Mouse (Mus musculus) myocyte (in vitro differentiated cells): ENCODE results near the gene Zfp985. TPM values are rescaled to one million over a fixed set of nuclear protein-coding genes. Genes with fewer than 3 reads are reported as not detected.
"Not testable (repeated sequence)": the region's sequence is repeated elsewhere in the genome, so short reads cannot be mapped to it uniquely, and the experiment has no call there.

Experiments used
- H3K27me3 ChIP-seq: one replicate; pipeline ENCODE4 v1.6.1; 2011; ENCODE audit not compliant: control insufficient read depth, insufficient read depth, insufficient read length
- H3K36me3 ChIP-seq: one replicate; pipeline ENCODE4 v1.6.1; 2011; ENCODE audit not compliant: control insufficient read depth, insufficient read depth
- H3K4me2 ChIP-seq: one replicate; pipeline ENCODE4 v1.6.1; 2011; ENCODE audit warnings: low read depth, control low read depth
- H3K4me3 ChIP-seq: one replicate; pipeline ENCODE4 v1.5.1; 2011; ENCODE audit warnings: mild to moderate bottlenecking, control low read depth, moderate library complexity
- H3K79me2 ChIP-seq: one replicate; pipeline ENCODE4 v1.6.1; 2011; ENCODE audit not compliant: control insufficient read depth, insufficient read depth
- H3ac ChIP-seq: one replicate; pipeline ENCODE4 v1.6.1; 2011; ENCODE audit not compliant: control insufficient read depth, insufficient read length
- CEBPB ChIP-seq: IDR thresholded peaks from 2 replicates; pipeline ENCODE4 v1.6.1; 2011; ENCODE audit warnings: mild to moderate bottlenecking, moderate library complexity; ENCODE audit not compliant: poor library complexity, insufficient read depth, severe bottlenecking
- E2F4 ChIP-seq: IDR thresholded peaks from one replicate; pipeline ENCODE4 v1.6.1; 2011; ENCODE audit warnings: mild to moderate bottlenecking, control low read depth, moderate library complexity; ENCODE audit not compliant: insufficient read depth
- MAX ChIP-seq: IDR thresholded peaks from one replicate; pipeline ENCODE4 v1.6.1; 2011; ENCODE audit warnings: low read depth, mild to moderate bottlenecking, control low read depth
- MYOD1 ChIP-seq, 3 experiments: IDR thresholded peaks; one replicate each; pipeline ENCODE4 v1.6.1; 2011; ENCODE audit warnings: control low read depth in 2 of 3, low read depth in 2 of 3, mild to moderate bottlenecking in 2 of 3, moderate library complexity in 1 of 3; ENCODE audit not compliant: insufficient read length in 2 of 3, control insufficient read depth in 1 of 3
- MYOG ChIP-seq, 3 experiments: IDR thresholded peaks; one replicate each; pipeline ENCODE4 v1.6.1; 2011; ENCODE audit warnings: control low read depth in 2 of 3, low read depth in 2 of 3, mild to moderate bottlenecking in 2 of 3; ENCODE audit not compliant: insufficient read length in 2 of 3, control insufficient read depth in 1 of 3, insufficient read depth in 1 of 3
- POLR2A ChIP-seq: IDR thresholded peaks from one replicate; pipeline ENCODE4 v1.6.1; 2011; ENCODE audit warnings: low read depth, mild to moderate bottlenecking, control low read depth, moderate library complexity; ENCODE audit not compliant: insufficient read length
- POLR2AphosphoS2 ChIP-seq: IDR thresholded peaks from one replicate; pipeline ENCODE4 v1.6.1; 2011; ENCODE audit warnings: low read depth, control low read depth; ENCODE audit not compliant: insufficient read length
- REST ChIP-seq: IDR thresholded peaks from one replicate; pipeline ENCODE4 v1.6.1; 2011; ENCODE audit warnings: mild to moderate bottlenecking, control low read depth, moderate library complexity; ENCODE audit not compliant: insufficient read depth, insufficient read length
- SRF ChIP-seq: IDR thresholded peaks from one replicate; pipeline ENCODE4 v1.6.1; 2011; ENCODE audit warnings: low read depth; ENCODE audit not compliant: control insufficient read depth, insufficient read length
- TCF12 ChIP-seq: IDR thresholded peaks from one replicate; pipeline ENCODE4 v1.6.1; 2011; ENCODE audit warnings: mild to moderate bottlenecking, control low read depth; ENCODE audit not compliant: poor library complexity, insufficient read depth, severe bottlenecking
- TCF3 ChIP-seq: IDR thresholded peaks from one replicate; pipeline ENCODE4 v1.6.1; 2011; ENCODE audit warnings: low read depth, control low read depth; ENCODE audit not compliant: insufficient read length
- USF1 ChIP-seq: IDR thresholded peaks from one replicate; pipeline ENCODE4 v1.6.1; 2011; ENCODE audit warnings: low read depth, mild to moderate bottlenecking, control low read depth, moderate library complexity
- polyA plus RNA-seq: library from polyadenylated mRNA; unstranded; fragments of >200 nt; fragmentation: generic; extraction: Trizol; gene quantifications from one replicate; pipeline ENCODE4 v1.2.1, GENCODE M21; 2012; ENCODE audit warnings: missing spikeins

Zfp985 gene
- polyA plus RNA-seq, 1 experiment = 0.97 TPM

- no peak overlapping the region for H3K4me3 ChIP-seq
- TF ChIP-seq POLR2A (no peak), REST (no peak), TCF12 (no peak), MYOG (IDR thresholded peaks at IDR 0.05; ENCODE audit: control insufficient read depth in 1 of 3, insufficient read depth in 1 of 3, insufficient read length in 2 of 3, low read depth in 2 of 3) (no peak), MYOD1 (IDR thresholded peaks at IDR 0.05; ENCODE audit: control insufficient read depth in 1 of 3, insufficient read length in 2 of 3, low read depth in 2 of 3) (no peak), SRF (no peak), USF1 (no peak), CEBPB (no peak), MAX (no peak), TCF3 (no peak), E2F4 (no peak), POLR2AphosphoS2 (no peak)
- H3ac ChIP-seq = no peak overlapping the region
- H3K36me3 ChIP-seq = no peaks in the 10 kb centered on the region
- H3K4me2 ChIP-seq = no peak overlapping the region
- H3K27me3 ChIP-seq = no peaks in the 10 kb centered on the region
- no peaks in the 10 kb centered on the region for H3K79me2 ChIP-seq
Observed at GRCm38 (mm10) chr4:147530366-147530765, 22.7 kb upstream of the Zfp985 start.

DNA sequence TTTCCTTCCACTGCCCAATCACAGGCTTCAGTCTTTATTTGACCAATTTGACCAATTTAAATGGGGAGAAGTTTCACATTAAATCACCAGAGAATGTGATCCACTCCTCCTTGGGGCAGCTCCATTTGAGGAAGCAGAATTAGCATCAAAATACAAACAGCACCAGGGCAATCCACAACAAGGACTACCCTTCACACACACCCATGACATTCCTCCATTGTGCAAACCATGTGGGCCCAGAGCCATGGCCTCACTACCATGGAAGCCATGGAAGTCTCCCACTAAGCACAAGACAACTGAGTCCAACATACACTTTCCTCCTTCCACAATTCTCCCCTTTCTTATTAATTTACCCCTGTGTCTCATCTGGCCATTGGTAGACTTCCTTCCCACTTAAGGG is 17.2 kb upstream of the Zfp985 start:
- not testable (repeated sequence) for H3K4me2 ChIP-seq, H3K36me3 ChIP-seq, H3ac ChIP-seq, H3K79me2 ChIP-seq, H3K27me3 ChIP-seq, H3K4me3 ChIP-seq

- TF ChIP-seq SRF = no peak
- TF ChIP-seq MYOD1 (IDR thresholded peaks at IDR 0.05; ENCODE audit: control insufficient read depth in 1 of 3, insufficient read length in 2 of 3, low read depth in 2 of 3) = no peak
- TF ChIP-seq USF1 = no peak
- TF ChIP-seq MAX = no peak
- no peak for TF ChIP-seq TCF3
- TF ChIP-seq E2F4 = no peak
- no peak for TF ChIP-seq TCF12
- no peak for TF ChIP-seq POLR2AphosphoS2
- no peak for TF ChIP-seq POLR2A
- TF ChIP-seq REST = no peak
- TF ChIP-seq CEBPB = no peak
- Histone ChIP-seq H3ac (no peak overlapping the region), H3K79me2 (no peaks in the 10 kb centered on the region), H3K36me3 (no peaks in the 10 kb centered on the region), H3K4me2 (no peak overlapping the region), H3K27me3 (no peaks in the 10 kb centered on the region), H3K4me3 (no peak overlapping the region)
Observed at GRCm38 (mm10) chr4:147537702-147538101, 15.4 kb upstream of the Zfp985 start.

DNA sequence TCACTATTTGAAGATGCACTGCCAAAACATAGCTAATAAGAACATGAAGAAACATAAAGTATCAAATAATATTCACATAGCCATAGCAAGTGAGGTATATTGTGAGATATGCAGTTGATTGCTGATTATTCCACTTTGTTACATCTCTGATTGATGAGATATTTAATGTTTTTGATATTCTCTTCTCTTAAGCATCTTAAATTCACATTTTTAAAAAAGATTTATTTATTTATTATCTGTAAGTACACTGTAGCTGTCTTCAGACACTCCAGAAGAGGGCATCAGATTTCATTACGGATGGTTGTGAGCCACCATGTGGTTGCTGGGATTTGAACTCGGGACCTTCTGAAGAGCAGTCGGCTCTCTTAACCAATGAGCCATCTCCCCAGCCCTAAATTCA is 13.2 kb upstream of the Zfp985 start, which contains the start of gene Gm16503:
TSS of gene Gm16503 (plus strand) at position 301 of the 400 bp plus-strand sequence.
- not testable (repeated sequence) for H3K4me3 ChIP-seq, H3ac ChIP-seq, H3K79me2 ChIP-seq, H3K36me3 ChIP-seq, H3K4me2 ChIP-seq, H3K27me3 ChIP-seq

DNA sequence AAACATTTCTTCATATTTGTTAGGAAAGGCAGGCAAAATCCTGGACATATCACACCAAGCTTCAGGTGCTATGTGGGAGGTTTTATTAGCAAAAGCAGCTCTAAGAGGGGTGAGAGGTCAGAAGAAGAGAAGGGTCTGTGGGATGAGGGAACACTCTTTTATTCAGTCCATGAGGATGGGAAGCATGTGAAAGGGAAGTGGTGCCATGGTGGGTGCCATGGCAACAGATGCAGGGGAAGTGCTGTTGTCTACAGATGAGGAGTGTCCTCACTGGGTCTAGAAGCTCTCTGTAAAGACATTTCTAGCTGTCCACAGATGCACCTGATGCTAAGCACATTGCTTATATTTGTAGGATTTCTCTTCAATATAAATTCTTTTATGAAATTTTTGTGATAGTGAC is 12.0 kb upstream of the Zfp985 start:
- no peak overlapping the region for H3ac ChIP-seq
- TF ChIP-seq MYOG (IDR thresholded peaks at IDR 0.05; ENCODE audit: control insufficient read depth in 1 of 3, insufficient read depth in 1 of 3, insufficient read length in 2 of 3, low read depth in 2 of 3) (no peak), SRF (no peak), MYOD1 (IDR thresholded peaks at IDR 0.05; ENCODE audit: control insufficient read depth in 1 of 3, insufficient read length in 2 of 3, low read depth in 2 of 3) (no peak), POLR2AphosphoS2 (no peak), TCF12 (no peak), REST (no peak), TCF3 (no peak), POLR2A (no peak)
- H3K4me2 ChIP-seq = no peak overlapping the region
- no peak overlapping the region for H3K4me3 ChIP-seq
- H3K27me3 ChIP-seq = no peaks in the 10 kb centered on the region
- H3K79me2 ChIP-seq = no peaks in the 10 kb centered on the region
- H3K36me3 ChIP-seq = no peaks in the 10 kb centered on the region

DNA sequence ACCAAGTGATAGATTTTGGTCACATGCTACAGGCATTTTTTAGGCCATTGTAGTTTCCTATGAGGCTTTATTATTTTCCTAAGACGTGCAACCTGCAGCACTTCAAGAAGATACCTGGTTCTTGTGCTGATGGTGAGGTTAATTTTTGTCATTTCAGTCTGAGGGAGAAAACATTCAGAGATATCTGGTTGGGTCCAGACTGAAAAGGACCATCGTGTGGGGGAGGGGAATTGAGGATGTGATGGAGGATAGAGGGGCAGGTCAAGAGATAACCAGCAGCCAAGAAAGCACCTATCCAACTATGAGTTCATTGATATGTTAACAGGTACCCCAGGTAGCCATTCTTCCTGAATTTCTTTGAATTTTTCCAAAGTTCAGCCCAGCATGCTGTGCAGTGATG is 1.3 kb downstream of the Zfp985 start:
- H3K79me2 ChIP-seq, H3ac ChIP-seq, H3K27me3 ChIP-seq, H3K4me2 ChIP-seq, H3K36me3 ChIP-seq, H3K4me3 ChIP-seq: not testable (repeated sequence)

DNA sequence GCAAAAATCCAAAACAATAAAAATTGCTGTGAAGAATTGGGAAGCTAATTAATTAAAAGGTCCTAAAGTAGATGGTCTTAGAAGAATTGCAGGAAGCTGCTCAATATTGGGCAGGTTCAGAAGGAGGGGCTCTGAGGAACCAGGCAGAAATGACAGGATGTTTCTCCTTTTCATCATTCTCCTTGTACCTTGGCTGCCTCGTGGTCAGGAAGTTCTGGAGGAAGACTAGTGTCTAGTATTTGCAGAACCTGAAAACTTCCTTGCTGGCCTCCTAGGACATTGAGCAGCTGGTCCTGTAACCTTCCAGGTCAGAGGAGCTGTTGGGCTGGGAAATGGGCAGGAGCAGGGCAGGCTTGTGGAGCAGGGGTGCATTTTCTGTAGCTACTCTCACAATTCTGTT is 3.8 kb downstream of the Zfp985 start:
- H3ac ChIP-seq, H3K36me3 ChIP-seq, H3K79me2 ChIP-seq, H3K4me3 ChIP-seq, H3K27me3 ChIP-seq, H3K4me2 ChIP-seq: not testable (repeated sequence)

GRCm38 (mm10) chr4:147558011-147558410 is 4.9 kb downstream of the Zfp985 start:
- not testable (repeated sequence) for H3K79me2 ChIP-seq, H3K36me3 ChIP-seq, H3ac ChIP-seq, H3K27me3 ChIP-seq, H3K4me3 ChIP-seq, H3K4me2 ChIP-seq

- not testable (repeated sequence) for H3ac ChIP-seq, H3K36me3 ChIP-seq, H3K4me3 ChIP-seq, H3K4me2 ChIP-seq, H3K79me2 ChIP-seq, H3K27me3 ChIP-seq
Observed at GRCm38 (mm10) chr4:147559096-147559495, 6.0 kb downstream of the Zfp985 start.
